Mouse (Mus musculus) erythroblast, embryonic 14.5 days (primary cell): ENCODE data around the gene Wdr60. TPM values are rescaled to one million over a fixed set of nuclear protein-coding genes. Genes with fewer than 3 reads are reported as not detected.

Experiments
- H3K27me3 ChIP-seq: 2 replicates; pipeline ENCODE4 v1.6.1; 2012; ENCODE audit warnings: inconsistent platforms; ENCODE audit not compliant: control insufficient read depth
- H3K36me3 ChIP-seq: 2 replicates; pipeline ENCODE4 v1.6.1; 2012; ENCODE audit warnings: mild to moderate bottlenecking, inconsistent platforms; ENCODE audit not compliant: control insufficient read depth
- H3K4me1 ChIP-seq: 2 replicates; pipeline ENCODE4 v1.6.1; 2012; ENCODE audit warnings: inconsistent platforms; ENCODE audit not compliant: control insufficient read depth
- H3K4me3 ChIP-seq: replicated peaks from 2 replicates; pipeline ENCODE3; 2012; ENCODE audit warnings: moderate library complexity, mild to moderate bottlenecking, inconsistent platforms
- H3K9me3 ChIP-seq: 2 replicates; pipeline ENCODE4 v1.6.1; 2012; ENCODE audit warnings: low read length, inconsistent platforms, mixed read lengths; ENCODE audit not compliant: control insufficient read depth
- GATA1 ChIP-seq: IDR thresholded peaks from 2 replicates; pipeline ENCODE4 v1.6.1; 2012; ENCODE audit warnings: low read length, inconsistent platforms, mixed read lengths
- TAL1 ChIP-seq: IDR thresholded peaks from 3 replicates; pipeline ENCODE4 v1.6.1; 2012; ENCODE audit warnings: low read length, inconsistent platforms, mixed read lengths
- polyA plus RNA-seq: library from polyadenylated mRNA; stranded (reverse); fragments of >175 nt; gene quantifications from 2 replicates; pipeline ENCODE4 v1.2.3, GENCODE M21; 2012

Wdr60 gene
- polyA plus RNA-seq, 1 experiment: 0.16 TPM

DNA sequence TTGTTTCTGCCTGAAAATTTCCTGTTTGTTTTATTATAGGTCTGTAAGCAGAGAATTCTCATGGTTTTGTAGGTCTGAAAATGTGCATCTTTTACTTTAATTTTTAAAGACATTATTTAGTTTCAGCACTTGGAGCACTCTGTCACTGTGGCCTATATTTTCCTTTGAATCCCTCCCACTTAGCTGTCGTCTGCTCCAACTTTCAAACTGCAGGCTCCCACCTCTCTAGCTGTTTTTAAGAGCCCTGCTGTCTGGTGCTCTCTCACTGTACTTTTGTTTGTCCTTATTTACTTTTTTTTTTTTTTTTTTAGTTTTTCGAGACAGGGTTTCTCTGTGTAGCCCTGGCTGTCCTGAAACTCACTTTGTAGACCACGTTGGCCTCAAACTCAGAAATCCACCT, 24.0 kb downstream of the Wdr60 start:
- no peaks in the 10 kb centered on the region for H3K9me3 ChIP-seq

DNA sequence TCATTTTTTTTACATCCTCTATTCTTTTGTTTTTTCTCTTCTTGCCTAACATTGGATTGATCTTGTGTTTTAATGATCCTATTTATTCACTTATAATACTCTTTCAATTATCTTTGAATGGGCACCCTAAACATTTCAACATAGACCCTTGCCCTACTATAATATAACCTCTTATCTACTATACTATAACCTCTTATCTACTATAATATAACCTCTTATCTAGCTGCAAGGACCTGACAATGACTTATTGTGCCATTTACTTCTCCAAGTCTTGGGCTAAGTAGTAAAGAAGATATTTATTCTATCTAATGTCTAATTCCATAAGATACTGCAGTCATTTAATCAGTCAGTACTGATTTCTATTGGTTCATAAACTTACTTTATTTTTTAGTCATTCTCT, 24.5 kb downstream of the Wdr60 start:
- Histone ChIP-seq H3K27me3 (no peaks in the 10 kb centered on the region), H3K36me3 (no peaks in the 10 kb centered on the region; the same call in 1 of the 2 replicates), H3K4me3 (no peak overlapping the region), H3K9me3 (no peaks in the 10 kb centered on the region), H3K4me1 (peaks cover 2% of the 10 kb centered on the region; the same call in 1 of the 2 replicates)
- no peak for TF ChIP-seq GATA1
- no peak for TF ChIP-seq TAL1

More for the DNA sequence above, 24.0 kb downstream of the Wdr60 start:
- no peak overlapping the region for H3K4me3 ChIP-seq
- no peaks in the 10 kb centered on the region; the same call in 1 of the 2 replicates for H3K36me3 ChIP-seq
- no peaks in the 10 kb centered on the region for H3K27me3 ChIP-seq
- peaks cover 2% of the 10 kb centered on the region; the same call in 1 of the 2 replicates for H3K4me1 ChIP-seq
- TF ChIP-seq TAL1 (no peak), GATA1 (no peak)

DNA sequence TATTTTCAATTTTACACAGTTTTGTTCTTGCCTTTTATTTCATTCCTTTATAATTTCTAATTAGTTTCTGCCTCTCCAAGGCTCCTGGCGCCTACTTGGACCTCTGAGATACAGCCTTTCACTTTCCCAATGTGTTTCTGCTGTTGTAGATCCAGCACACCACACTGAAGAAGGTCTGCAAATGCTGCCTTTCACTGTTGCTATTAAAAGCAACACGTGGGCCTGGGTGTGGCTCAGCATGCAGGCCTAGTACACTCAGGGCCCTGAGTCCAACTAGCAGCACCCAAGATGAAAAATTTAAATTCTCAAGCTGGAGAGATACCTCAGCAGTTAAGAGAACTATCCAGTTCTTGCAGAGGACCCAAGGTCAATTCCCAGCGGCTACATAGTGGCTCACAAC, 26.2 kb downstream of the Wdr60 start:
- Histone ChIP-seq H3K27me3 (no peaks in the 10 kb centered on the region), H3K4me3 (no peak overlapping the region), H3K36me3 (no peaks in the 10 kb centered on the region), H3K9me3 (no peaks in the 10 kb centered on the region), H3K4me1 (peaks cover 2% of the 10 kb centered on the region; the same call in 1 of the 2 replicates)
- TF ChIP-seq GATA1 (no peak), TAL1 (no peak)

DNA sequence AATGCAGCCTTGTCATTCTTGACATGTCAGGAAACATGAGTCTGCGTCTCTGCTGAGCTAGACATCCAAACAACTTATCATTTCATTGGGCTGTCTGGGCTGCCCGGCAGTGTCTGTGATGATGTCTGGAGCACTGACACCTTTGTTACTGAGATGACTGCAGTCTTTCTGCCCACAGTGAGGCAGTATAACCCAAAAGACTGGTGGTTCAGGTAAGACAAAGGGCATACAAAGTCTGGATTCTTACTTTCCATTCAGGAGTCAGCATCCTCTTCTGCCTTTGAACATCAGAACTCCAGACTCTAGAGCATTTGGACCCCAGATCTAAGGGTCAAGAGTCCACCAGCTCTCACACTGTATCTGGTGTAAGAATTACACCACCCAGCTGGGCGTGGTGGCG, 27.5 kb downstream of the Wdr60 start:
- TF ChIP-seq TAL1 (no peak), GATA1 (no peak)
- Histone ChIP-seq H3K36me3 (no peaks in the 10 kb centered on the region), H3K27me3 (no peaks in the 10 kb centered on the region), H3K9me3 (no peaks in the 10 kb centered on the region), H3K4me3 (no peak overlapping the region), H3K4me1 (peaks cover 2% of the 10 kb centered on the region; the same call in 1 of the 2 replicates)

DNA sequence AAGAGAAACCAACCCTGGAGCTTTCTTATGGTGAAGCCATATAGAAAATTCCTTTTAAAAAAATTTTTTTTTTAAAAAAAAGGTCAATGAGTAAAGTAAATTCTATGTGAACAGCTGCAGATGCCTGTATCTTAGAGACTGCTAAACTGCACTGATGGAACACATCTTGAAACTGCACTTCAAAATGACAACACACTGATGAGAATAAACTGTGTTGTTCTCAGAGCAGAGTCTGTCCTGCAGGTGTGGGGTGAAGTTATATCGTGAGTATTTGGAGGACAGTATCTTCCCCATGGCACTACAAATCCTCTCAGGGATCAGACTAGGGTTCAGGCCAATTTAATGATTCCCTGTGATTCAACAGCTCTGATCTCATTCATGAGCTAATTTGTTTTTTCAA, 30.8 kb downstream of the Wdr60 start:
- H3K27me3 ChIP-seq: no peaks in the 10 kb centered on the region
- no peaks in the 10 kb centered on the region for H3K9me3 ChIP-seq
- H3K36me3 ChIP-seq: peaks cover 2% of the 10 kb centered on the region
- H3K4me1 ChIP-seq: peaks cover 2% of the 10 kb centered on the region; the same call in 1 of the 2 replicates
- H3K4me3 ChIP-seq: no peak overlapping the region
- TF ChIP-seq TAL1 (no peak), GATA1 (no peak)

DNA sequence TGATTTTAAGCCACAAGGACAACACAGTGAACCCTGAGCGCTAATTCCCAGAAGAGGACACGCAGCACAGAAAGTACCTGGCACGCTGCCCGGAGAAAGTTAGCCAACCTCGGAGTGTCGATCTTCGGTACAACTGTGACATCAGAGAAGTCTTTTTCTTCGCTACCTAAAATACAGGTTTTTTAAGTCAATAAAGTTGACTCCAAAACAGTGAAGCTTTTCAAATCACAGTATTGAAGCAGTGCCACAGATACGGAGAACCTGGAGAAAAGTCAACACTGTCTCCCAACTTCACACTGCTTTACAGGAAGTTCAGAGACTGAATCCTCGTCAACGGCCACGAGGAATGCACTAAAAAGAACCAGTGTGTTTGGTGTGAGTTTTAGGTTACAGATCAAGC, 31.2 kb downstream of the Wdr60 start:
- Histone ChIP-seq H3K4me1 (peaks cover 3% of the 10 kb centered on the region; the same call in 1 of the 2 replicates), H3K4me3 (no peak overlapping the region), H3K27me3 (no peaks in the 10 kb centered on the region), H3K9me3 (no peaks in the 10 kb centered on the region), H3K36me3 (peaks cover 2% of the 10 kb centered on the region)
- TF ChIP-seq GATA1 (no peak), TAL1 (no peak)

DNA sequence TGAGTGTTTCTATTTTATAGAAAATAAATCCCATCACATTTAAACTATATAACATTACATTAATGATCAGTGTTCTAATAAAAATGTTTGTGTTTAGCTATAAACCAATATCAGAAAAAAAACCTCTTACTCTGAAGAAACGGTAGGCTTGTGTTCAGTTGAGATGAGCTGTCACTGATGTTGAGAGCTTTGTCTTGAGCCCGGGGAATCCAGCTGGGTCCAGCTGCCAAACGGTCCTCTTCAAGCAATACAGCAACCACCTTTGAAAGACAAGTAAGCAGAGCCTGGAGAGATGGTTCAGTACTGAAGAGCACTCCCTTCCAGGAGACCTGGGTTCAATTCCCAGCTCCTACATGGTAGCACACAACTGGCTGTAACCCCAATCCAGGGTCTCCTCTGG, 33.4 kb downstream of the Wdr60 start:
- Histone ChIP-seq H3K36me3 (peaks cover 7% of the 10 kb centered on the region), H3K27me3 (no peaks in the 10 kb centered on the region), H3K4me1 (peaks cover 2% of the 10 kb centered on the region; the same call in 1 of the 2 replicates), H3K4me3 (no peak overlapping the region), H3K9me3 (no peaks in the 10 kb centered on the region)
- TF ChIP-seq TAL1 (no peak), GATA1 (no peak)

DNA sequence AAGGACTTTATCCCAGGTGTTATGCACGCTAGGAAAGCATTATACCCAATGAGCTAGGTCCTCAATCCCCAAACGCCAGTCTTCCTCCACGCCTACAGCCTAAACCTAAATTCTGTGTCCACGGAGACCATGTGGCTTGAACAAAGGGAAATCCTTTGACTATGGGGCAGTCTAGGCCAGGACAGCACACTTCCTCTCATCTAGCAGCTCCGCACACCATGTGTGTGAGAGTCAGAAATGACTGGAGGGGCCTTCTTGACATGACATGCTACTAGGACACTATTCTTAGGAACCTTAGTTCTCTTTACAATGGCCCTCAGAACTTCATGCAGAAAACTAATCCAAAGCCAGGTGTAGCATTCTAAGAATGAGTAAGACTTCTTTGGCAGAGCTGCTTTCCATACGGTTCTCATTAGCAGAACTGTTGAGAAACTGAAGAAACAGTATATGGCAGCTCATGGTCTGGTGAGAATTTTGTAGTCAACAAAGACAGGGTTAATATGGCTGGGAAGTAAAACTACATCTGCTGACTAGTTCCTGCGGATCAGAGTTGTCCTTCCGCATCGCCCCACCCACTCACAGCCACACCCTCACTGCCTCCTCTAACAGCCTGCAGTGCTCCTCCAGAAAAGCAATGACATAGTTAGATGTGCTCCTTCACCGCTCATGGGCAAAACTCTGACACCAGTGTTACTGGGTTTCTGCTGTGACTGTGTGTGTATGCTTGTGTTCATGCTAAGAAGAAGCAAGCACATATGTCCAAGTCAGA, 36.3 kb downstream of the Wdr60 start:
- no peaks in the 10 kb centered on the region for H3K9me3 ChIP-seq
- TF ChIP-seq TAL1 (no peak), GATA1 (no peak)
- H3K27me3 ChIP-seq: no peaks in the 10 kb centered on the region
- H3K4me3 ChIP-seq: no peak overlapping the region
- H3K4me1 ChIP-seq: peaks cover 2% of the 10 kb centered on the region; the same call in 1 of the 2 replicates
- peaks cover 12% of the 10 kb centered on the region for H3K36me3 ChIP-seq

DNA sequence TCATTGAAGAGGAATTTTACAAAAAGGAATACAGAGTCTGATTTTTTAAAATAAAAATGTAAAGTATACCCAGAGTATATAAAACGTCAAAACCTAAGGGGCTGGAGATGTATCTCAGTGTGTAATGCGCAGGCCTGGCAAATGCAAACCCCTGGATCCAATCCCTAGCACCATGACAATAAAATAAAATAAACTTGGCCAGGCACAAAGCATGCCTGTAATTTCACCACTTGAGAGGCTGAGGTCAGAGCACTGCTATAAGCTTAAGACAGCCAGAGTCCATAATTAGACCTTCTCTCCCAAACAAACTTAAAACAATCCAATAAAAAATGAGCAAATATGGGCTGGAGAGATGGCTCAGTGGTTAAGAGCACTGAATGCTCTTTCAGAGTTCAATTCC, 39.7 kb downstream of the Wdr60 start:
- Histone ChIP-seq H3K4me1 (peaks cover 2% of the 10 kb centered on the region; the same call in 1 of the 2 replicates), H3K9me3 (no peaks in the 10 kb centered on the region), H3K36me3 (peaks cover 10% of the 10 kb centered on the region), H3K27me3 (no peaks in the 10 kb centered on the region), H3K4me3 (no peak overlapping the region)
- no peak for TF ChIP-seq GATA1
- TF ChIP-seq TAL1: no peak

DNA sequence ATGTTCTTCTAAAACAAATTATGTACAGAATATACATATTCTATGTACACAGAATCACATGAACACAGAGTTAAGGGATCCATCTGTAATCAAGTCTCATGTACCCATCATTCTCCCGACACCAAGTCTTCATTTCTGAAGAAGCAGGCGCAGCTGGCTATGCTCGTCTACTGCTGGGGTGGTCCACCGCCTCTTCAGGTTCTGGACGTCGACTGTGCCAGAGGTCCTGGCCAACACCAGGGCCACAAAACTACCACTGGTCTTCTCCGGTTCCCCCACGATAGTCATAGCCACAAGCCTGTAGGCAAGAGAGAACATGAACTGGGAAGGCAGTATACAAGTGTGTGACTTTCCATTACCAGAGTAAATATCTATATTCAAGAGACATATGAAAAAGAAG, 55.3 kb downstream of the Wdr60 start:
- Histone ChIP-seq H3K36me3 (peaks cover 3% of the 10 kb centered on the region), H3K27me3 (no peaks in the 10 kb centered on the region), H3K9me3 (no peaks in the 10 kb centered on the region), H3K4me1 (no peaks in the 10 kb centered on the region), H3K4me3 (no peak overlapping the region)
- TF ChIP-seq TAL1: no peak
- TF ChIP-seq GATA1: no peak
